Mouse (Mus musculus) CH12.LX (cell line): ENCODE data around the gene Ssbp4. TPM values are rescaled to one million over a fixed set of nuclear protein-coding genes. Genes with fewer than 3 reads are reported as not detected.

ENCODE experiments used
- DNase-seq: peaks from one replicate; pipeline ENCODE4 v3.0.0-alpha.2; 2013; ENCODE audit errors: extremely low read depth
- H3K27ac ChIP-seq: 2 replicates; pipeline ENCODE4 v1.5.1; 2012; ENCODE audit warnings: low read depth, mild to moderate bottlenecking, control low read depth, moderate library complexity; ENCODE audit not compliant: insufficient read depth
- H3K27me3 ChIP-seq: replicated peaks from 2 replicates; pipeline ENCODE3; 2012; ENCODE audit warnings: inconsistent platforms
- H3K36me3 ChIP-seq, 2 experiments: replicated peaks in 1 of 2; 2 replicates each; pipeline versions ENCODE3 to v1.6.1; 2012; ENCODE audit warnings: inconsistent platforms in 1 of 2, low read length in 1 of 2, mild to moderate bottlenecking in 1 of 2, mixed read lengths in 1 of 2, moderate library complexity in 1 of 2; ENCODE audit not compliant: control insufficient read depth in 1 of 2, insufficient read depth in 1 of 2
- H3K4me1 ChIP-seq, 2 experiments: 2 replicates each; pipeline ENCODE4 v1.6.1; 2012; ENCODE audit warnings: inconsistent platforms in 1 of 2, moderate library complexity in 1 of 2; ENCODE audit not compliant: insufficient read depth in 2 of 2, control insufficient read depth in 1 of 2
- H3K4me2 ChIP-seq: 2 replicates; pipeline ENCODE4 v1.6.1; 2012; ENCODE audit warnings: low read depth, mild to moderate bottlenecking, control low read depth; ENCODE audit not compliant: poor library complexity, insufficient read depth, severe bottlenecking
- H3K4me3 ChIP-seq, 3 experiments: fragments of 150-350 bp in 1 of 3; sonication (generic) in 1 of 3; replicated peaks in 1 of 3; 2 replicates each; pipeline versions ENCODE3 to v1.5.1; 2011 to 2012; ENCODE audit warnings: low read depth in 2 of 3, low read length in 2 of 3, mild to moderate bottlenecking in 2 of 3, moderate library complexity in 2 of 3, control low read depth in 1 of 3, improper control_type of control experiment in 1 of 3, inconsistent platforms in 1 of 3, mixed read lengths in 1 of 3; ENCODE audit not compliant: poor library complexity in 1 of 3
- H3K79me2 ChIP-seq: replicated peaks from 2 replicates; pipeline ENCODE4 v1.6.1; 2012; ENCODE audit warnings: mild to moderate bottlenecking, moderate library complexity; ENCODE audit not compliant: control insufficient read depth, poor library complexity, insufficient read depth, severe bottlenecking; ENCODE audit errors: extremely low read depth
- H3K9ac ChIP-seq: 2 replicates; pipeline ENCODE4 v1.6.1; 2012; ENCODE audit warnings: low read depth, mild to moderate bottlenecking, control low read depth, moderate library complexity; ENCODE audit not compliant: insufficient read depth
- H3K9me3 ChIP-seq: replicated peaks from 2 replicates; pipeline ENCODE3; 2012; ENCODE audit warnings: low read length, inconsistent platforms, mixed read lengths
- CHD1 ChIP-seq: IDR thresholded peaks from 2 replicates; pipeline ENCODE4 v1.6.1; 2012; ENCODE audit warnings: low read depth, low read length, improper control_type of control experiment, inconsistent platforms
- CHD2 ChIP-seq: IDR thresholded peaks from 2 replicates; pipeline ENCODE4 v1.6.1; 2011; ENCODE audit warnings: low read length, improper control_type of control experiment
- CTCF ChIP-seq, 2 experiments: IDR thresholded peaks in 1 of 2; conservative IDR thresholded peaks in 1 of 2; 2 replicates each; pipeline ENCODE4 v1.5.1; 2011 to 2012; ENCODE audit warnings: low read depth in 2 of 2, low read length in 2 of 2, improper control_type of control experiment in 1 of 2, inconsistent platforms in 1 of 2, mild to moderate bottlenecking in 1 of 2, moderate library complexity in 1 of 2
- E2F4 ChIP-seq: IDR thresholded peaks from 2 replicates; pipeline ENCODE4 v1.6.1; 2011; ENCODE audit warnings: low read depth, low read length, improper control_type of control experiment; ENCODE audit not compliant: insufficient replicate concordance
- ELF1 ChIP-seq: IDR thresholded peaks from 2 replicates; pipeline ENCODE4 v1.6.1; 2014; ENCODE audit warnings: low read depth, mild to moderate bottlenecking, inconsistent platforms, low read length, improper control_type of control experiment
- HCFC1 ChIP-seq: IDR thresholded peaks from 2 replicates; pipeline ENCODE4 v1.6.1; 2012; ENCODE audit warnings: low read depth, mild to moderate bottlenecking, inconsistent platforms, low read length, improper control_type of control experiment
- IRF4 ChIP-seq: IDR thresholded peaks from 2 replicates; pipeline ENCODE4 v1.6.1; 2014; ENCODE audit warnings: low read depth, mild to moderate bottlenecking, inconsistent platforms, low read length, improper control_type of control experiment
- JUN ChIP-seq: IDR thresholded peaks from 2 replicates; pipeline ENCODE4 v1.6.1; 2011; ENCODE audit warnings: low read depth, mild to moderate bottlenecking, low read length, improper control_type of control experiment, moderate library complexity; ENCODE audit not compliant: insufficient read depth
- KAT2A ChIP-seq: IDR thresholded peaks from 2 replicates; pipeline ENCODE4 v1.6.1; 2012; ENCODE audit warnings: low read length, improper control_type of control experiment, inconsistent platforms; ENCODE audit not compliant: insufficient replicate concordance
- MAFK ChIP-seq: IDR thresholded peaks from 2 replicates; pipeline ENCODE4 v1.6.1; 2011; ENCODE audit warnings: low read length, improper control_type of control experiment; ENCODE audit not compliant: insufficient replicate concordance
- MAX ChIP-seq: IDR thresholded peaks from 2 replicates; pipeline ENCODE4 v1.6.1; 2011; ENCODE audit warnings: low read length, improper control_type of control experiment
- MAZ ChIP-seq: IDR thresholded peaks from 2 replicates; pipeline ENCODE4 v1.6.1; 2012; ENCODE audit warnings: low read depth, mild to moderate bottlenecking, inconsistent platforms, low read length, improper control_type of control experiment, moderate library complexity
- MEF2A ChIP-seq: IDR thresholded peaks from 2 replicates; pipeline ENCODE4 v1.6.1; 2014; ENCODE audit warnings: low read depth, mild to moderate bottlenecking, inconsistent platforms, low read length, improper control_type of control experiment, borderline replicate concordance
- MXI1 ChIP-seq: IDR thresholded peaks from 2 replicates; pipeline ENCODE4 v1.6.1; 2011; ENCODE audit warnings: mild to moderate bottlenecking, low read depth, low read length, improper control_type of control experiment
- NELFE ChIP-seq: IDR thresholded peaks from 2 replicates; pipeline ENCODE4 v1.6.1; 2011; ENCODE audit warnings: low read depth, low read length, improper control_type of control experiment
- POLR2A ChIP-seq: IDR thresholded peaks from 2 replicates; pipeline ENCODE4 v1.6.1; 2011; ENCODE audit warnings: low read depth, mild to moderate bottlenecking, improper control_type of control experiment, low read length
- POLR2AphosphoS2 ChIP-seq: IDR thresholded peaks from 2 replicates; pipeline ENCODE4 v1.6.1; 2011; ENCODE audit warnings: low read depth, low read length, improper control_type of control experiment
- RAD21 ChIP-seq: IDR thresholded peaks from 2 replicates; pipeline ENCODE4 v1.6.1; 2011; ENCODE audit warnings: low read depth, mild to moderate bottlenecking, low read length, improper control_type of control experiment, moderate library complexity
- RCOR1 ChIP-seq: conservative IDR thresholded peaks from 2 replicates; pipeline ENCODE4 v1.6.1; 2012; ENCODE audit warnings: low read depth, mild to moderate bottlenecking, inconsistent platforms, low read length, improper control_type of control experiment
- UBTF ChIP-seq: IDR thresholded peaks from 2 replicates; pipeline ENCODE4 v1.6.1; 2012; ENCODE audit warnings: low read depth, mild to moderate bottlenecking, inconsistent platforms, low read length, improper control_type of control experiment, moderate library complexity
- USF1 ChIP-seq: IDR thresholded peaks from 2 replicates; pipeline ENCODE4 v1.6.1; 2014; ENCODE audit warnings: low read depth, mild to moderate bottlenecking, inconsistent platforms, low read length, improper control_type of control experiment
- USF2 ChIP-seq: conservative IDR thresholded peaks from 2 replicates; pipeline ENCODE4 v1.6.1; 2011; ENCODE audit warnings: low read depth, low read length, improper control_type of control experiment
- ZC3H11A ChIP-seq: IDR thresholded peaks from 2 replicates; pipeline ENCODE4 v1.6.1; 2012; ENCODE audit warnings: low read depth, mild to moderate bottlenecking, inconsistent platforms, low read length, improper control_type of control experiment
- ZKSCAN1 ChIP-seq: IDR thresholded peaks from 2 replicates; pipeline ENCODE4 v1.6.1; 2012; ENCODE audit warnings: low read depth, inconsistent platforms, low read length, improper control_type of control experiment, borderline replicate concordance
- ZMIZ1 ChIP-seq: IDR thresholded peaks from 2 replicates; pipeline ENCODE4 v1.6.1; 2012; ENCODE audit warnings: low read depth, mild to moderate bottlenecking, inconsistent platforms, low read length, improper control_type of control experiment
- ZNF384 ChIP-seq: IDR thresholded peaks from 2 replicates; pipeline ENCODE4 v1.6.1; 2012; ENCODE audit warnings: low read depth, low read length, improper control_type of control experiment, inconsistent platforms
- dilution Hi-C: fragments of 300-500 bp; cut with MboI; formaldehyde crosslinking; loops from 2 replicates; pipeline ENCODE4 v1.14.3; 2020; ENCODE audit warnings: low sequenced_read_pairs; ENCODE audit not compliant: extremely low pct_unique_long_range_greater_than_20kb, extremely low pct_ligation_motif_present
- in situ Hi-C: fragments of 300-500 bp; cut with MboI; formaldehyde crosslinking; loops from 3 replicates; pipeline ENCODE4 v1.14.3; 2019; ENCODE audit warnings: low sequenced_read_pairs, low pct_ligation_motif_present, low pct_unique_long_range_greater_than_20kb, mixed read lengths
- polyA plus RNA-seq: library from polyadenylated mRNA; unstranded; fragments of >175 nt; gene quantifications from 2 replicates; pipeline ENCODE4 v1.2.1, GENCODE M21; 2012; ENCODE audit warnings: low read depth; ENCODE audit not compliant: insufficient read length
- total RNA-seq, 2 experiments: library from RNA; depleted of rRNA; stranded (reverse); fragments of 300-350 nt in 1 of 2; fragments of >200 nt in 1 of 2; gene quantifications; 2 replicates each; pipeline ENCODE4 v1.2.3; 2012 to 2014

Gene Ssbp4
- total and polyA plus RNA-seq, 3 experiments: 41.3 to 128 (median 77.3) TPM

DNA sequence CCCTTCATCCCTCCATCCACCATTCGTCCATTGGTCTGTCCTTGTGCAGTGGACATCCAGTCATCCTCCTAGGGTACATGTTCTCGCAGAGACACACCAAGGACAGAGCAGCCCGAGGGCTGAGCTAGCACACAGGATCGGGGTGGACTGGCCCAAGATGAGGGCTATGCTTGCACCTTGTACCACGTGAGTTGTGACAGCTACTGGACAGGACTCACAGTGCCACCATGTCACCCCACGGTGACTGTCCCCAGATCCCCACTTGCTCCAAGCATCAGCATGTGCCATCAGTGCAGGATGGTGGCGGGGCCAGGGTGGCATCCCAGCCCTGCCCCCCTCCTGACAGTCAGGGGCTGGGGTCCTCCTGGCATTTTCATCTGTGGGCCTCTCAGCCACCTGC lies 4.1 kb downstream of the Ssbp4 start:
- no peak overlapping the region for H3K4me2 ChIP-seq
- peaks cover 4% of the 10 kb centered on the region for H3K9me3 ChIP-seq
- H3K27me3 ChIP-seq: no peaks in the 10 kb centered on the region
- peaks cover 9% of the 10 kb centered on the region; the same call in 1 of the 2 replicates for H3K79me2 ChIP-seq
- no peak overlapping the region for H3K9ac ChIP-seq
- dilution Hi-C loops: no loop called here
- H3K4me3 ChIP-seq: no peak overlapping the region
- peaks cover 26 to 59% of the 10 kb centered on the region in 2 experiments for H3K36me3 ChIP-seq
- DNase-seq: no peak
- in situ Hi-C loops: loop anchor here (10.0 kb wide), 1 partner anchor 60 kb away; no protein-coding TSS in a partner anchor
- TF ChIP-seq NELFE: no peak
- TF ChIP-seq JUN: no peak
- TF ChIP-seq HCFC1: no peak
- no peak for TF ChIP-seq POLR2AphosphoS2
- no peak for TF ChIP-seq E2F4
- no peak for TF ChIP-seq CHD2
- TF ChIP-seq MAX: no peak
- TF ChIP-seq ZKSCAN1: no peak
- no peak for TF ChIP-seq MAFK
- TF ChIP-seq MAZ: no peak
- no peak for TF ChIP-seq KAT2A
- TF ChIP-seq RAD21: no peak
- no peak for TF ChIP-seq IRF4
- TF ChIP-seq ZNF384: no peak
- no peak for TF ChIP-seq ELF1
- no peak for TF ChIP-seq USF2
- TF ChIP-seq CTCF (conservative IDR thresholded peaks at IDR 0.05 in 1 of 2, IDR thresholded peaks at IDR 0.05 in 1 of 2; ENCODE audit: low read depth in 2 of 2, low read length in 2 of 2): no peak
- no peak for TF ChIP-seq ZC3H11A
- TF ChIP-seq UBTF: no peak
- TF ChIP-seq MXI1: no peak
- H3K27ac ChIP-seq: no peak overlapping the region
- peaks cover 22 to 37% of the 10 kb centered on the region in 2 experiments for H3K4me1 ChIP-seq

DNA sequence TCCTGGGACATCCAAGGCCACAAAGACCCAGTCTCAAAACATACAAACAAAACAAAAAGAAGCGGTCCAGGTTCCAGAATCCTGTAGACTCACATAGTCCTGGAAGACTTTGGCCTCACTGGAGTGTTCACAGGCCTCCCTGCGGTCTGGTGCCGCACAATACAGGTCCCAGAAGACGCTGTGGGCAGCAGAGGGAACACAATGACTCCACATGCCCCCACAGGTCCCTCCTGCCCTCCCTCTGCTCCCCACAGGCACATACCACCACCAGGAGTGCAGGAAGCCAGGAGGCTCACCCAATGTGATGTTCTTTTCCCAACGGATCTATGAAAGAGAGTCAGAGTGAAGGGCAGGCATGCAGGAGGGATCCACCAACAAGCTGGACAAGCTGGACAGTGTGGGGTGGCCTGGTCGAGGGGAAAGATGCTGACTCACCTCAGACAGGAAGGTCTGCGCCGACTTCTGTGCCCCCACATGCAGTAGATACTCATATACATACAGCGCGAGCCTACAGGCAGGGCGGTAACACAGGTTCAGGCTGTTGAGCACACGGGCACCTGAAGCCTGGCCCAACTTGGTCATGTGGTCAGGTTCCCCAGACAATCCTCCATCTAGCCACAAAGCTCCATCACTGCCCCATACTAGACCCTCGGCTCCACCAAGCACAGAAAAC lies 6.4 kb downstream of the Ssbp4 start:
- no peak overlapping the region for H3K4me2 ChIP-seq
- H3K9me3 ChIP-seq: peaks cover 16% of the 10 kb centered on the region
- TF ChIP-seq UBTF: no peak
- no peak for TF ChIP-seq MAFK
- no peak for TF ChIP-seq MEF2A
- no peak for TF ChIP-seq MXI1
- TF ChIP-seq ZNF384: no peak
- no peak for TF ChIP-seq IRF4
- TF ChIP-seq CHD1: no peak
- no peak for TF ChIP-seq ZC3H11A
- no peak for TF ChIP-seq HCFC1
- no peak for TF ChIP-seq RCOR1
- TF ChIP-seq POLR2A: no peak
- no peak for TF ChIP-seq JUN
- TF ChIP-seq USF1: no peak
- TF ChIP-seq ZMIZ1: no peak
- no peak for TF ChIP-seq E2F4
- no peak for TF ChIP-seq ZKSCAN1
- TF ChIP-seq CHD2: no peak
- no peak for TF ChIP-seq KAT2A
- no peak for TF ChIP-seq RAD21
- peaks cover 15 to 22% of the 10 kb centered on the region in 2 experiments for H3K4me1 ChIP-seq
- in situ Hi-C loops: loop anchor here (10.0 kb wide), 1 partner anchor 57 kb away; no protein-coding TSS in a partner anchor
- no peak overlapping the region for H3K4me3 ChIP-seq
- H3K36me3 ChIP-seq: peaks cover 48 to 82% of the 10 kb centered on the region in 2 experiments
- no peak overlapping the region for H3K27ac ChIP-seq
- peaks cover 9% of the 10 kb centered on the region; the same call in 1 of the 2 replicates for H3K79me2 ChIP-seq
- dilution Hi-C loops: no loop called here
- H3K9ac ChIP-seq: no peak overlapping the region
- no peaks in the 10 kb centered on the region for H3K27me3 ChIP-seq
- DNase-seq: no peak
